Mouse (Mus musculus) E14TG2a.4 (cell line): ENCODE measurements at regions not wholly inside any gene's neighbourhood (a gene's known extent, or its start where the extent isn't known, plus 50 kb on each side); places are given as distances from the start of the nearest gene placed in this dataset.

ENCODE experiments used
- CTCF ChIP-seq: conservative IDR thresholded peaks from 2 replicates; pipeline ENCODE4 v1.5.1; 2014; ENCODE audit warnings: low read length
- POU5F1 ChIP-seq: IDR thresholded peaks from 2 replicates; pipeline ENCODE4 v1.6.1; 2014; ENCODE audit warnings: low read length, borderline replicate concordance

DNA sequence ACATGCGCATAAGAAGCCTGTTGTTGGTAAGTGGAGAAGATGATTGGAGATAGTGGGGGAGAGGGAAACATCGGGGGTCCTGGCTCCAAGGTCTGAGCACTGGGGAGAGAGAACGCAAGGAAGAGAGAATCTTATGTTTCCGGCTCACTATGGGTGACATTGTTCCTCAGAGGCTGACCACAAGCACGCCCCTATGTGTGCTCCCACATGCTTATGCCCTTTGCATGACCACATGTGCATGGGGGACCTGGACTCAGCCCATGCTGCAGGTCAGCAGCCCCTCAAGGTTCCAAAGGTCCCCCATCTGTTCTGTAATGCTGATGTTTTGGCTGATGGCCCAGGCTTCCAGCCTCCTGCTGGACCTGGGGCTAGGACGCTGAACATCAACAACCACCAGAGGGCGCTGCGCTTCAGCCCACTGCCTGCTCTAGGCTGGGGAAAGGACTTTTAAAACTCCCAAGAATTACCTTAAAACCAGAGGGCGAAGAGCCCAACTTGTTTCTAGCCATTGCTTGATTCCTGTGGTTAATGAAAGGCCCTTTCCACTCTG, 77.0 kb upstream of the Zfp507 start:
- TF ChIP-seq CTCF = peak; percentile 83
- no peak for TF ChIP-seq POU5F1
